Mouse (Mus musculus) pancreas, adult 10 weeks (tissue): ENCODE measurements around the gene Gm6176. TPM values are rescaled to one million over a fixed set of nuclear protein-coding genes. Genes with fewer than 3 reads are reported as not detected.

Experiments
- polyA plus RNA-seq: library from polyadenylated mRNA; stranded (reverse); fragments of 350-450 nt; fragmentation: Illumina TruSeq; extraction: RNeasy Lipid Tissue Mini Kit (QIAGEN cat#74804); gene quantifications from one replicate; pipeline ENCODE4 v1.2.3, GENCODE M21; 2015; ENCODE audit warnings: low read depth, low replicate concordance; ENCODE audit not compliant: insufficient read depth

The Gm6176 gene
- polyA plus RNA-seq, result not detected

DNA sequence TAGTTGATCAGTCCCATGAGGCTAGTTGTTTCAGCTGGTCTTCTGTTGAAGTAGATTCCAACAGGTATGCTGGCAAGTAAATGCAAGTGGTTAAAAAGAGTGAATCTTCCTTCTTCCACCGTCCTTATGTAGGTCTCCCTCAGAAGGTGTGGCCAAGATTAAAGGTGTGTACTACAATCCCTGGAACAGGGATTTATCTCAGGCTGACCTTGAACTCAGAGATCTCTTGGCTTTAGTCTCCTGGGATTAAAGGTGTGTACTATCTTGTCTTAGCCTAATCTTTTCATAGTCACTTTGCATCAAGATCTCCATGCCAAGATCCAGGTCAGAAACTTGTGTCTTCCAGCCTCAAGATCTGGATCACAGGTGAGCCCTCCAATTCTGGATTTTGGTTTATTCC, at the start of gene Gm6176:
TSS of gene Gm6176 (minus strand) at position 101 of the 400 bp plus-strand sequence.

DNA sequence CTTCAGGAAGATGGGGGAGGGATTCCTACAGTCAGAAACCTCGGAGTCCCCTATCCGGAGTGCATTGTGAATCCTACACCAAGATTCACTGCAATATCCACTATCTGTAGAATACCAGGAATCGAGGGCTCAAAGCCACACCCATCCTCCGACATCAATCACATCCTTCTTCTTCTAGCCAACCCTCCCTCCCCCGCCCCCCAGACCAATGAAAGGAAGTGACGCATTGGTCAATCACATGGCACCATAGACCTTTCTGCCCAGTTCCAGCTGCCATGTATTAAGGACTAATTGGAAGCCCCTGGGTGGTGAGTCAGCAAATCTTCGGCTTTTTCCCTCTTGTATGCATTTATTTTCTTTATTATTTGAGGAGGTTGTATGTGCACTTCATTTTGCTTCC, 12.7 kb upstream of the Gm6176 start, which contains the start of gene Vmn1r139:
TSS of gene Vmn1r139 (plus strand) at position 301 of the 400 bp plus-strand sequence.

DNA sequence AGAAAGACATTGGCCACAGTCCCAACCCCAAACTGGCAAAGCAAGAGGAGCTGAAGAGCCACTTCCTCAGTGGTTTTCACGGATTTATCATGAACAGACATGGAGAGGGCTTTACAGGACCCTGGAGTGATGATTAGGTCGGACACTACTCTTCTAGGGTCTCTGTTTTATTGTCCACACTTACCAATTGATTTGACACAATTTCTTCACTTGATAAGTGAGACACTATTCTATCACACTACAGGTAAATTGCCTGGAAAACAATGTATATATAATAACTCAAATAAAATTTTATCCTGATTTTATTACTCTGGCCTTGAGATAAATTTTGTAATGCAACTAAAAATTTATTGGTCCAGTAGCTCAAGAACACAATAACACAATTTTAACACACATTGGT, 27.3 kb downstream of the Gm6176 start, which contains the start of gene Vmn1r138:
TSS of gene Vmn1r138 (minus strand) at position 101 of the 400 bp plus-strand sequence.

Other genes starting within 250 kb of the Gm6176 start
- gene Vmn1r135, start 224.0 kb downstream of the Gm6176 start, polyA plus RNA-seq, result not detected
- gene Gm5725, start 212.0 kb downstream of the Gm6176 start, polyA plus RNA-seq, result not detected
- not detected for gene Gm5891, start 135.0 kb downstream of the Gm6176 start, polyA plus RNA-seq
- gene Vmn1r137, start 61.7 kb downstream of the Gm6176 start, polyA plus RNA-seq, result not detected
- not detected for gene Vmn1r138, start 27.4 kb downstream of the Gm6176 start, polyA plus RNA-seq
- gene Vmn1r139, start 12.8 kb upstream of the Gm6176 start, polyA plus RNA-seq, result not detected
- gene Gm16451, start 61.9 kb upstream of the Gm6176 start, polyA plus RNA-seq, result not detected
- gene Gm10666, start 78.4 kb upstream of the Gm6176 start, polyA plus RNA-seq, result not detected
- gene Vmn1r142, start 107.7 kb upstream of the Gm6176 start, polyA plus RNA-seq, result not detected
- not detected for gene Vmn1r143, start 133.1 kb upstream of the Gm6176 start, polyA plus RNA-seq
- gene Gm8653, start 145.0 kb upstream of the Gm6176 start, polyA plus RNA-seq, result not detected
- not detected for gene Gm8453, start 173.2 kb upstream of the Gm6176 start, polyA plus RNA-seq